Mouse (Mus musculus) frontal cortex, postnatal 36 days (tissue): ENCODE measurements at regions not wholly inside any gene's neighbourhood (a gene's known extent, or its start where the extent isn't known, plus 50 kb on each side); places are given as distances from the start of the nearest gene placed in this dataset.
A peak's percentile ranks its signal among the peaks of the same experiment; 100 is the strongest.

Experiments used
- DNase-seq, 2 experiments: peaks; one replicate each; pipeline ENCODE4 v3.0.0; 2022; ENCODE audit warnings: low spot score in 2 of 2

GRCm38 (mm10) chr13:25899871-25900270 is 629.6 kb upstream of the Nrsn1 start:
- DNase-seq: peak; percentile 3 to 18

DNA sequence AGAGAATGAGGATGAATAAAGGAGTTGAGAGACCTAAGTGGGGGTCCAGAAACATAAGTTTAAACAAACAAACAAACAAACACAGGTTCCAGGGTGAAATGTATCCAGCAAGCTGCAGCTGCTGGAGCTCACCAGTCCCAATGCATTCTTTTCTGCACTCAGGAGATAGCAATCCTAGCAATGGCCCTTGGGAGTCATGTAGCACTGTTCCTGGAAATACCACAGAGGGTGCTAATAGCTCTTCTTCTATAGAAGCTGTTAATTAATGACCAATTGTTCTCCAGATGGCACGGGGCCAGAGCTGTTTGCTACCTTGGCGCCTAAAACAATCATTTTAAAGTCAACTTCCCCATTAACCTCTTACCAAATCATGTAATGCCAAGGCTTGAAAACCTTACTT is 622.8 kb upstream of the Nrsn1 start:
- DNase-seq: no peak

GRCm38 (mm10) chr13:25882818-25883217 is 612.5 kb upstream of the Nrsn1 start:
- no peak for DNase-seq

DNA sequence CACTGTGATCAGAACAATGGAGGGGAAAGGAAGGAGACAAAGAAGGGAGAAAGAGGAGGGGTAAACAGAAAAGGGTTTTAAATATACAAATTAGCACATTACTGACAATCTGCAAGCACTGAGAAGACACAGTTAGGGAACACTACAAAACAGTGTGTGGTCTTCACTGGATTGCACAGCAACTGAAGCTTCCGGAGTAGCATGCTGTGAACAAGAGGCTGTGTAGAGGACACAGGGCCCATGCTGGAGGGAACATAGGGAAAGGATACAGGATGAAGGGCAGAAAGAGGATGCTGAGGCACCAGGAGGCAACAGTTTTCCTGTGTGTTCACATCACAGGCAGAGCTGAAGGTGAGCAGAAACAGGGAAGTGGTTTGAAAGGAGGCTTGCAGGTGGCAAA is 598.6 kb upstream of the Nrsn1 start:
- DNase-seq: no peak

DNA sequence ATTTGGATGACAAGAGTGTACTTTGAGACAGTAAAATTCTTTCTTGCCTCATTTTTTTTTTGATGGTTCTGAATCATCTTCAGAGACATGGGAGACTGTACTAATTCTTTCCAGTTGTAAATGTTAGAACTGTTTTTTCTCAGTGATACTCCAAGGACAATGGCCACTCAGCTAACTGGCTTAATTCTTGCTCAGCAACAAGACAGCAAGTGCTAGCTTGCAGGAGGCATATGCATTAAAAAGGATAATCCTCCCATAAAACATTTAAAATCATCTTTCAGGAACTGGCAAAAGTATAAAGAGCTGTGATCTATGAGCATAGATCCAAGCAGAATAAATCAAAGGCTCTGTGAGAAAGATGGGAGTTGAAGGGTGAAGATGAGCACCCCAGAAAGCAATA is 587.9 kb upstream of the Nrsn1 start:
- no peak for DNase-seq

DNA sequence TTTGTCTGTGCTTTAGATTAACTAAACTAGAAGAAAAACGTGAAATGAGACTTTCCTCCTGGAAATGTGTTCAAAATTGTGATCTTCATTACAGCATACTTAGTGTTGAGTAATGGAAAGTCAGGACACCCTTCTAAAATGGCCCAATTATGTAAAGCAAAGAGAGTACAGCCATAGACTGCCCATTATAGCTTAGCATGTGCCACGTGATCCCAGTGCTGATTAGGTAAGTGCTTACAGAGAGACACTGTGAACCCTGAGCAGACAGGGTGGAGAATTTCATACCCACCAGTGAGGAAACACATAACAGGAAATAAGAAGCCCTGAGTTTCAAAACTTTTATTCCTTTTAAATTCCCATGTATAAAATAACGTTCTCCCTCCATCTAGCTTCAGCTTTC is 587.3 kb upstream of the Nrsn1 start:
- DNase-seq: no peak

DNA sequence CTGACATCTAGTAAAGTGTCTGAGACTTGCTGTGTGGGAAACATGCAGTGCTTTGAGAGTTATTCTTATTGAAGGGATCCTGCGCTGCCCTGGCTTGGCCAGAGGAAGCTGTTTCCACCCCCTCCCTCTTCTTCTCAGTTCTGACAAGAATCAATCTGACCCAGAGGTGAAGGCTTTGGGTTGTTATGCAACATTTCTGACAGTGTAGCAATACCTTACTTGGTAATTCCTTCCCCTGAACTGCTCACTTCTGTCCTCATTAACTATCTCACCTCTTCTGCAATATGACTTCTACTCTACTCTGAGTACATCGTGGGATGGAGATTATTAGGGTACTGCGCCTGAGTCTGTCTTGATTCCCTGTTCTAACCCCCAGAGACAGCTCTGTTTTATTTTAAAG is 586.8 kb upstream of the Nrsn1 start:
- DNase-seq: no peak

- DNase-seq: no peak
These were observed 586.2 kb upstream of the Nrsn1 start for GRCm38 (mm10) chr13:25856549-25856948.

DNA sequence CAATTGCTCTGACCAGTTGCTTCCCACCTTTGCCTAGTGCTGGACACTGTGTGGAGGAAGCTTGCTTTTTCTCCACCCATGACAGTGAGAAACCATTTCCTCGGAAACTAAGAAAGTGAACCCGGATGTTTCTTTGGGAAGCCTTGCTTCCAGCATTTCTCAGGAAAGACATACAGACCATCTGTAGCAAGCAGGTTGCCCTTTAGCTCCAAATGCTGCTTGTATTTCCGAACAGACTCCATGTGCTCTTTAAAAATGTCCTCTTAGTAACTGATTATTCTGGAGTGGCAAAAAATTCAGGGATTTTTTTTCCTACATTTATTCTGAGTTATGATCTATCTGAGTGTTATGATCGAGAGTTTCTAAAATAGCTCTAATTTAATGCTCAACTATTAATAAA is 577.9 kb upstream of the Nrsn1 start:
- no peak for DNase-seq

DNA sequence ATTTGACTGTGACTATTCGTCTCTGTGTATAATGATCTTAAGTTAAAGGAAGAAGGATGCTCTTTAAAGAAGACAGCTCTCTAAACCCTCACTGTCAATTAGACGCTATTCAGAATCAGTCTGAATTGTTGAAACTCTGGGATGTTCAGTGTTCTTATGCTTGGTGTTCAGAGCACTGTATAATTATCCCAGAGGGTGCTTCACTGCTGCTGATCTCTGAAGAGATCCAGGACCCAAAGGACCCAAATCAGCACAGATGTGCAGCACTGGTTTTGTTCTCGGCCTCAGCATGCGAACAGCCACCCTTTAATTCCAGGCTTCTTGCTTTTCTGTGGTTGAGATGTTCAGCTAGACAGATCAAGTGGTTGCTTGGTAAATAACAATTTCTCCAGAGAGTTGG is 567.9 kb upstream of the Nrsn1 start:
- DNase-seq: no peak

- no peak for DNase-seq
These were observed 559.0 kb upstream of the Nrsn1 start for GRCm38 (mm10) chr13:25829146-25829924.

DNA sequence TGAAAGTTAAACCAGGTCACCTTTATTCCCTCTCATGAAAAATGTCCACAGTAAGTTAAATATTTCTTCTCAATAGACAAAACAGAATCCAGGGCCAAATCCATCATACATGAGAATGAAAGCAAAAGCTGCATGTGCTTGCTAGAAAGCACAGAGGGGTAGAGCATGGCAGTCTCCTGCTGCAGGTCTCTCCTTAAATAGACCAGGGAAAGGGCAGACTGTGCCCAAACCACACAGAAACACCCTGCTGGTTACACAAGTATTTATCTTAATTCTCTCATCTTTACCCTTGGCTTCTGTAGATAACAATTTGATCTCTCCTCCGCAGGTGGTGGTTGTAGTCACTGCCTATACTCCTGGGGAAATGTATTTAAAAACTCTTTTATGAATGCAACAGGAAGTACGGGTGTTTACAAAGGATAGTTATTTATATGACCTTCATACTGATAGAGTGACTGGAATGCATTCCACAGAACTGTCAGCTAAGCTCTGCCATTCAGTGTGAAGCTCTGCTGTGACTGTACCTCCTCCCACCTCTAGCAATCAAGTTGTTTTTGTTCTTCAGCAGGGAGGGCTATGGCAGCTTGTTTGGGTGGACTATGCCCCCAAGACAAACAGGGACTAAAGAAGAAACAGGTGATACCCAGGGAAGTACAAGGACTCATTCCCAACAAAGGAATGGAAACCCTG is 538.4 kb upstream of the Nrsn1 start:
- DNase-seq: no peak

GRCm38 (mm10) chr13:25793216-25793803 is 523.0 kb upstream of the Nrsn1 start:
- no peak for DNase-seq

DNA sequence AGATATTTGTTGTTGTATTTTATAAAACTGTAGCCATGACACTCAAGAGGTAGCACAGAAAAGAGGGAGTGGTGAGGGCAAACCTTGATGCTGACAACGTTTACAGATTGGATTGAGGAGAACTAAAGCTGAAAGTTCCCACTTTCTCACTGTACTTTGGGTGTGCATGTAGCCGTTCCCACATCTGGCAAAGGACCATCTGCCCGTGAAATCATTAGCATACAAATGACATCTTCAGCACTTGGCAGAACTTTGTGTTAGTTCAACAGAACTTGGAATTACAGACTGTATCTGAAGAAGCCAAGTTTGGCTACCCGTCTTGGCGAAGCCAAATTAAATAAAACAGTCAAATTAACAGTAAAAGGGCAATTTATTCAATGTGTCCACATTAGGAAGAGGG is 510.9 kb upstream of the Nrsn1 start:
- DNase-seq: no peak

GRCm38 (mm10) chr13:25777706-25778105 is 507.4 kb upstream of the Nrsn1 start:
- DNase-seq: peak; percentile 3 to 4

GRCm38 (mm10) chr13:25774586-25775182 is 504.4 kb upstream of the Nrsn1 start:
- no peak for DNase-seq

- DNase-seq: no peak
These were observed 484.3 kb upstream of the Nrsn1 start for GRCm38 (mm10) chr13:25754515-25755105.

DNA sequence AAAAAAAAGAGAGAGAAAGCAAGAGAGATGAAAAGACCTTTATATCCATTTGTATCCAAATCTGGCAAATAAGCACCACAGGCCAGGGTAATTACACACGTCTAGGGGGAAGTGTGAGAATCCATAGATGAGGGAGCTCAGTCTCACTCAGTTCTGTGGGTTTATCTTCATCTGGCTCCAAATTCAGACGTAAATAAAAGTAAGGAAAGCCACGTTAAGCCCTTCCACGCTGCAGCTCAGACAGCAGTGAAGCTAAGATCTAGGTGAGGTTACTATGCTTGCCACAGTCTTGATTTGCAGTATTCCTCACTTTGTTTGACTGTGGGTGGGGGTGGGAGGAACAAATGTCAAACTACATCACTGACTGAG is 481.1 kb upstream of the Nrsn1 start:
- no peak for DNase-seq

DNA sequence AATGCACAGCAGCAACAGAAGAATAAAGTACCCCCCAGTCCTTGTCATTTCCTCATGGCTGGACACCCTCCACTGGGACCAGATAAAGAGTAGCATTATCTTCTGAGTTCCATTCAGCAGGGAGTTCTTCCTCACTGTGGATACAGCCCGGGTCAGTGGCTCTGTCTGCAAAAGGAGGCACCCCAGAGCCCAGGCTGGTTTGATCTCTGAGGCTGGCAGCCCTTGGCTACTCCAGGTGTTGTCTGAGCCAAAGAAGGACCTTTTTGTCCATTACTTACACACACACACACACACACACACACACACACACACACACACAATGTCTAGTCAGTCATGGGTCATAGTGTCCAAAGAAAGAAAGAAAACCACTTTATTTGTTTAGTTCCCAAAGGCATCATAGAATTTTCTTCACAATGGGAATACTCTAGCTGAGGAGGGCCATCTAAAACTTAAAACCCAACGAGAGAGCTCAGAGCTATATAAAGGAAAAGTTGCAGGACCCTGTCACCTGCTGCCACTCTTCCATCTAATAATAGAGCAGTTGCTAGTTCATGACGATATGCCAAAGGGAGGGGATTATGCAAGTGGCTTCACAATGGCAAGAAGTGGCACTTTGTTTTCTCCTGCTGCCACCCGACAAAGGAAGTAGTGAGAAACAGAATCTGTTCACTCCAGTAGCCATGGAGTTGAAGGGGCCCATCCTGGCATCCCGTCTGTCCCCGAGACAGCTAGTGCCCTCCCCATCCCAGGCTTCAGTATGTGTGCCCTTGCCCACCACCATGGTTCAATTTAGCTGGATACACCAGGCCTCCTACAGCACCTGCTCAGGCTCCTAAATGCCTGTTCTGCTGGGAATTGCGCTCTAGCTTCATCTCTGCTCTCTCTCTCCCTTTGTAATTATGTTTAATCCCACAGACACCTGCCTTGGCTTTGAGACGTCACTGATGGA is 480.4 kb upstream of the Nrsn1 start:
- no peak for DNase-seq

DNA sequence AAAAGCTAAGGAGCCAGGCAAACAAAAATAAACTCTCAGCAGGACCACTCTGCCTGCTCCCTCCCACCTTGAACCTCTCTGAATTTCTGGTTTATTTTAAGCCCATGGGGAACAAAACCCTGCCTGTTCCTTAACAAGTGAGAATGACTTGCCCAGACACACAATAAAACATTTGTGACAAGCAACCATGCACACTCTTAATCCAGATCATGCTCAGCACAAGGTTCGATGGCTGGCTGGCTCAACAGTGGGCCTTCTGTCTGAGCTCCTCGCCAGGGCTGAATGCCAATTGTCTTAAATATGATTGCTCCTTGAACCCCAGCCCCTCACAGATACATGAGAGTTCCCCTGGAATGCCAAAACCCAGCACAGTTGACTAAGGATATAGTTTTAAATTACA is 468.3 kb upstream of the Nrsn1 start:
- DNase-seq: no peak

DNA sequence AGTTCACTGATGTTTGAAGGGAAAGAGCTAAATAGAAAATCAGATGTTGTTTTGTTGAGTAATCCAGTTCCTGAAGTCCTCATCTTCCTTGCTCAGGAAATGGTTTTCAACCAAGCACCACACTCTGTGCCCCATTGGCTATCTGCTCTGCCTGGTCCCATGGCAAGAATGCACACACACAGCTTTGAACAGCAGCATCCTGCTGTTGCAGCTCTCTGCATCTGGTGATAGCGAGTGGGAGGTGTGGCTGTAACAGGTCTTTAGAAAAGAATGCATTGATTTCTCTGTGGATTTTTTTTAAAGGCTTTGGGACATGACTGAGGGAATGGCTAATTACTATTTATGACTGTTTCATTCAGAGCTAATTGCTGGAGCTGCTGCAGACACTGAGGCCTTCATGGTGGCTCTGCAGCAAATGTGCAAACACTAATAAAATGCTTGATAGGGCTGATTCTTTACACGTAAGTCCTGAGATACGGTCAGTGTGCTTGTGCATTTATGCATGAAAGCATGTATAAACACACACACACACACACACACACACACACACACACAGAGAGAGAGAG is 459.1 kb upstream of the Nrsn1 start:
- no peak for DNase-seq
